Mouse (Mus musculus) ES-CJ7 (cell line): ENCODE results near the gene Uqcc2.
A peak's percentile ranks its signal among the peaks of the same experiment; 100 is the strongest.

Experiments
- DNase-seq: peaks from one replicate; pipeline ENCODE4 v3.0.0; 2011; ENCODE audit warnings: low read depth, low spot score

Uqcc2 gene

GRCm38 (mm10) chr17:27154881-27155280, 21.2 kb upstream of the Uqcc2 start:
- DNase-seq: no peak

DNA sequence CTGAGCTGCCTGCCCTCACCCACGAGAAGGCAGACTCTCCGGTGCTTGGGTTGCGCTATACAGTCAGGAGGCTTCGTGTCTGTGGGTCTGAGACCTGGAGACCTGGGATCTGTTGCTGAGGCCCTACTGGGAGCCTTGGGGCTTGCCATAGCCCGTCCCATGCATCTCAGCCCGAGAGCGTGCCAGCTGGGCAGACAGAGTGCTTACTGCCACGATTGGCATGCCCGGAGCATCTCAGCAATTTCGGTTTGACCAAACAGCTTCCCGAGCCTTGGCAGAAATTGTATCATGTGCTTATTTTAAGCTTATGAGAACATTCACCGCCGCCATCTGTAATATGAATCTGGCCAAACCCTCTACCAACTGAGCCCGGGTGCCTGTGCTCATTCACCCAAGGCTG, 20.5 kb upstream of the Uqcc2 start:
- no peak for DNase-seq

GRCm38 (mm10) chr17:27153773-27154193, 20.1 kb upstream of the Uqcc2 start:
- no peak for DNase-seq

- no peak for DNase-seq
Measured at GRCm38 (mm10) chr17:27152976-27153723, 19.4 kb upstream of the Uqcc2 start.

GRCm38 (mm10) chr17:27151411-27151810, 17.7 kb upstream of the Uqcc2 start:
- DNase-seq: peak; percentile 56

GRCm38 (mm10) chr17:27150871-27151270, 17.2 kb upstream of the Uqcc2 start:
- no peak for DNase-seq

DNA sequence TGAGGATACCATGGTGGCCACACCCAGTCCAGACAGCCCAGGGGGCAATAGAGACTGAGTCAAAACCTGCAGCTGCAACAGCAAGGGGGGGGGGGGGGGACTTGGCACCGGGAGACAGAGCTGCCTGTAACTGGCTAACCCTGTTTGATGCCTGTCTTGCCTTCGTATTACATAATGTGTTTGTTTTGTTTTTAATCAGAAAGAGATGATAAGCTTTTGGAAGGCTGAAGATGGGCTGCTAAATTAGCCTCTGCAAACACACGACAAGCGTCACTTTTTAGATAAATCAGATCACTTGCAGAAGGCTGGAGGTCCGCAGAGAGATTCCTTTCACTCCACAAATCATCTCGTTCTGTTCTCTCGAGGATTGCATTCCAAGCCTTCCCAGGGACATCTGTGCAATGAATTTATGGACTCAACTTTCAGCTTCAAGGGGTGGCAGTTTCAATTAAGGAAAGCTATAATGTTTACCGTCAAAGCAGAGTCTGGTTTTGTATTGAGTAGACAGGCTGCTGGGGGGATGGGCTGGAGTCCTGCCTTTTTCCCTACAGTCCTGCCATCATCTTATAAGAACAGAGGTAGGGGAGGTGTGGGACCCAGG, 12.7 kb upstream of the Uqcc2 start:
- no peak for DNase-seq

- no peak for DNase-seq
Measured at GRCm38 (mm10) chr17:27144152-27144551, 10.4 kb upstream of the Uqcc2 start.

- DNase-seq: no peak
Measured at GRCm38 (mm10) chr17:27141971-27142450, 8.3 kb upstream of the Uqcc2 start.

GRCm38 (mm10) chr17:27140262-27140661, 6.5 kb upstream of the Uqcc2 start:
- DNase-seq: no peak

GRCm38 (mm10) chr17:27139304-27139703, 5.6 kb upstream of the Uqcc2 start:
- no peak for DNase-seq

DNA sequence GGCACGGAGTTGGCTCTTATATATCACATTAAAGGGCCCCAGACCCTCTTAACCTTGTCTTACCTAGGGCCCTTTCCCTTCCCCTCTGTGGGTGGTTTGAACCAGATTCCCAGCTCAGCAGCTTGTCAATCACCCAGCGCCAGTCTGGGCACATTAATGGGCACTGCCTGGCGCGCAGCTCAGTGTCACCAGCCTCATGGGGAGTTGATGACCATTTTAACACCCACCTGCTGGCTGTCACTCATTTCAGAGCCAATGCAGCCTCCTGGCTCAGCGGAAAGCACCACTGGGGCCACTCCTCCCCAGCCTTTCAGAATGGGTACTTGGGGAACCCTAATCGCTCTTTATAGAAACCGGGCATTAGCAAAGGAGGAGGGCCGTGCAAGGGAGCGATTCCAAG, 4.7 kb upstream of the Uqcc2 start:
- DNase-seq: no peak

DNA sequence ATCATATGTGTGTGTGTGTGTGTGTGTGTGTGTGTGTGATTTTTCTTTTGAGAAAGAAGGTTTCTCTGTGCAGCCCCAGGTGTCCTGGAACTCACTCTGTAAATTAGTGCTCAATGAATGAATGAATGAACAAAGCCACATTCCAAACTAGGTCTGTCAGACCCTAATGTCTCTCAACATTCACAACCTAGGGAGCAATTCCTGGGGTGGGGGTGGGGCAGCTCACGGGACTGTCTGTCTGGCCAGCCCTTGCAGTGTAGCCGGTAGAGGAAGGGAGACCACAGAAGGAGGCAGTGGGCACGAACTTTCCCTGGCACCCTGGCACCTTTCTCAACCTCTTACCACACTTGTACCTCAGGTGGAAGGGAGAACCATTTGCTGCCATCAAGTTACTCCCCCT, 999 bp upstream of the Uqcc2 start:
- DNase-seq: no peak

DNA sequence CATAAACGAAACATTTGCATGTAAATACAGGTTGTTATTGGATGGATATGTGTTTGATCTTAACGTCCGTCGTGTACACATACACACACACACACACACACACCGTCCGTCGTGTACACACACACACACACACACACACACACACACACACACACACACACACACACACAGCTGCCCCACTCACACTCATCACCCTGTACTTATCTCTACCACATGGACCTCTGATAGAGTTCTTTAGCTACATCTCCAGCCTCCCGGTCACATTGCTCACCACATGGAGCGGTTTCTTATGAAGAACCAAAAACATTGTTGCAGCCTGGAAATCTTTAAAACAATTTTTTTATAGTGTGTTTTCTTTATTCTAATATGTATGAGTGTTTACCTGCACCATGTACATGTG, 471 bp upstream of the Uqcc2 start:
- no peak for DNase-seq

DNA sequence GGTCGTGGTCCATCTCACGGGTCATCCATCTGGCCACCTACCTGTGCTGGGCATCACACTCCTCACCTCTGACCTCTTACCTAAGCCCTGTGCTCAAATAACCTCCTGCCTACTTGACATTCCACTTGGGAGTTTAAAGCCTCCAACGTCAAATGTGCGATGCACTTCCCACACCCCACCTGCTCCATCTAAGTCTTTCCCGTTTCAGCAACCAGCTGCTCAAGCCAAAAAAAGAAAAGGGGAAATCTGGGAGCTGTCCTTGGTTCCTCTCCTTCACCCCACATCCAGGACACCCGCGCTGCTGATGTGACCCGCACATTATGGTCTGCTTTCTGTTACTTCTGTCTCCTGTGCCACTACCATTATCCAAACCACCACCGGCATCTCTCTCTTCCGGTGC, 1.5 kb downstream of the Uqcc2 start:
- no peak for DNase-seq

- no peak for DNase-seq
Measured at GRCm38 (mm10) chr17:27131240-27131665, 2.5 kb downstream of the Uqcc2 start.

DNA sequence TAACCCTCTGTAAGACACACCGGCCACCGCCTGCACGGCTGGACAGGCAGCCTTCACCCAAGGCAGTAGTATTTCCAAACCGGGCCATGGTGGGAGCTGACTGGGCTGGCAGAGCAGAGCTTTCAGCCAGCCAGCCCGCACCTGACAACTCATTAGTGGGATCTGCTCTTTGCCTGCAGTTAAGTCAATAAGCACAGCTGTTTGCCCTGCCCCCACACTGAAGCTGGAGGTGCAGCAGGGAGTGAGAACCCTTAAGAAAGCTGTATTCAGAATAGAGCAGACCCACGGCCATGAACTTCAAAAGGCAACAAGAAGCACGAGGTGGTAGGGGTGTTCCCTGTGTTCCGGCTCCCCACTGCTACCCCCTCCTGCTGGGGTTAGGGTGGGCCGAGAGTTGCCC, 3.5 kb downstream of the Uqcc2 start:
- no peak for DNase-seq

DNA sequence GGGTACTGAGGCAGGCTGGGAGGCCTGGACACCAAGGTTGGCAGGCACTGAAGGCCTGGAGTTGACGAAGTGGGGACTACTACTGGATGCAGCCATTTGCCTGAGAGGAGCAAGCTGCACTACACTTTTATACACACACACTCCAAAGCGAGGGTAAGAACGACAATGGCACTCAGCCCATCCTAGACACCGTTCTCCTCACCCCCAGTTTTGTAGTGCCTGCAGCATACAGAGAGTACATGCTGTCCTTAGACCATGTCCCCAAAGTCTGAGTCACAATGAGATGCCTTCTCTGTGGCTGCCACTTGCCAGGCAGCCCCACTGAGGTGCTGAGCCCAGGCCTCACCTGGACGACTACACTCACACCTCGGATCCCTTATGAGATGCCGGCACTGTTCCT, 3.9 kb downstream of the Uqcc2 start:
- no peak for DNase-seq

DNA sequence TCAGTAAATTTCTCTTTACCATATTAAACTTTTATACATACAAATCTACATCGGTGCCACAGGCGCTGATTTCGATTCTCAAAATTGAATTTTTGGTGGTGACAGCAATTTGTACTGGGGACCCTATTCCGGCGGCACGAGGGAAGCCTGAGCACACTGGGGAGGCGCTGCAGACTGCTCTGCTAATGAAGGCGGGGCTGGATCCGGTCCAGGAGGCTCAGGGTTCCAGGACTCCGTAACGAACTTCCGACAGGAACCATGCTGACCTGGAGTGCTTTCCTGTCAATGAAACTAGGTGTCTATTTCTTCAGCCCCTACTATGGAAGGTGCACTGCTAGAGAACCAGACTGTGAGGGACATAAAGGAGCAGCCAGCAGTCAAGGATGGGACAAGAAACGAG, 4.4 kb downstream of the Uqcc2 start:
- no peak for DNase-seq

GRCm38 (mm10) chr17:27128189-27128588, 5.5 kb downstream of the Uqcc2 start:
- DNase-seq: no peak

- no peak for DNase-seq
Measured at GRCm38 (mm10) chr17:27126974-27127373, 6.7 kb downstream of the Uqcc2 start.

DNA sequence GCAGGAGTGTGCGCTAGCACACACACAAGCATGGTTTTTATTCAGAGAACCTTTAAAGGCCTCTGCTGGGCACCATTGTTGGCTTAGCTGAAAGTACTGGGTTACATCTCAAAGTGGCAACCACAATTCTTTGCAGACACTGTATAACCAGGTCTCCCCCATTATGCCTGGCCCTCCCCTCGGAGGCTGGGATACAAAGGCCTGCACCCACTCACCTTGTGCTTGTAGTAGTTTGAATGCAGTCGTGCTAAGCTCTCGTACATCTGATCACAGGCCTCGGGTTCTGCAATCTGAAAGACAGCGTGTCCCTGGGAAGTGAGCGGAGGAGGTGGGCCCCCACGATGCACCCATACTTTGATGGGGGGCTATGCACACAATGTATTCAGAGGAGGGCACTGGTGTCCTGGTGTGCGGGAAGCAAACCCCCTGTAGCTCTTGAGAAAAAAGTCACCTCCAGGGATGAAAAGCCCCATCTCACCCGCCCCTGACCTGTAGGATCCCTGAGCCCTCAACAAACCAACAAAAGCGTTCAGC, 8.0 kb downstream of the Uqcc2 start:
- no peak for DNase-seq

DNA sequence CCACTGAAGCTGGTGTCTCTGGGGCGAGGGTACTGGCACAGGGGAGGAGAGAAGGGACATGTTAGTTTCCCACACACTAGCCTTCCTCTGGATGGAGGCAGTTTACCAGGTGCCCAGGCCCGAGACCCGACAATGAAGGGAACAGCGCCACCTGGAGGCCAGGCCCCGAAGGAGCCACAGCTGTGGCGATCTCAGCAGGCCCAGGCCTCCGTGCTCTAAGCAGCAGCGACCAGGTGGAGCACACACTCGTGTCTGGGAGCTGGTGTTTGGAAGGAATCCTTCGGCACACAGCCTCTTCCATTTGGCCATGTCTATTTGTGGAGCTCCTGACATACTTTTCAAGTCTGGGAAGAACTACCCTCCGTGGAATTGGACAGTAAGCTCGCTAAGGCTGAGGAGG, 8.5 kb downstream of the Uqcc2 start:
- DNase-seq: peak; percentile 77
